Mouse (Mus musculus) forebrain, embryonic 12.5 days (tissue): ENCODE results near the gene Zbtb8os. TPM values are rescaled to one million over a fixed set of nuclear protein-coding genes. Genes with fewer than 3 reads are reported as not detected.

Source experiments
- ATAC-seq: fragments of 200-750 bp; cut with Nextera tagmentation; 2 replicates; pipeline ENCODE4 v1.8.0; 2017; ENCODE audit warnings: moderate TSS enrichment; ENCODE audit not compliant: low FRiP score
- H3K27ac ChIP-seq: fragments of 300-500 bp; sonication (generic); 2 replicates; pipeline ENCODE4 v1.5.1; 2016; ENCODE audit warnings: mild to moderate bottlenecking
- H3K27me3 ChIP-seq: fragments of 300-500 bp; sonication (generic); 2 replicates; pipeline ENCODE4 v1.6.1; 2016; ENCODE audit warnings: mild to moderate bottlenecking
- H3K36me3 ChIP-seq: fragments of 300-500 bp; sonication (generic); replicated peaks from 2 replicates; pipeline ENCODE4 v1.6.1; 2016; ENCODE audit warnings: mild to moderate bottlenecking
- H3K4me1 ChIP-seq: fragments of 300-500 bp; sonication (generic); 2 replicates; pipeline ENCODE4 v1.6.1; 2016
- H3K4me2 ChIP-seq: fragments of 300-500 bp; sonication (generic); 2 replicates; pipeline ENCODE4 v1.6.1; 2016; ENCODE audit warnings: mild to moderate bottlenecking, moderate library complexity
- H3K4me3 ChIP-seq: fragments of 300-500 bp; sonication (generic); replicated peaks from 2 replicates; pipeline ENCODE4 v1.5.1; 2016; ENCODE audit warnings: mild to moderate bottlenecking
- H3K9ac ChIP-seq: fragments of 300-500 bp; sonication (generic); 2 replicates; pipeline ENCODE4 v1.6.1; 2016; ENCODE audit warnings: mild to moderate bottlenecking
- H3K9me3 ChIP-seq: fragments of 300-500 bp; sonication (generic); 2 replicates; pipeline ENCODE4 v1.6.1; 2016
- WGBS: fragments of 180-500 bp; shearing (Covaris S2); methylation state at CpG from one replicate; pipeline ENCODE4 v1.1.7; 2016; 5-methylcytosine and 5-hydroxymethylcytosine counted together
- polyA plus RNA-seq: library from polyadenylated mRNA; unstranded; fragments of >200 nt; fragmentation: Nextera tagmentation; extraction: Ambion mirVana; gene quantifications from 2 replicates; pipeline ENCODE4 v1.2.1, GENCODE M21; 2016

Zbtb8os gene
- polyA plus RNA-seq, 1 experiment from 2014 or later = 36.2 TPM

DNA sequence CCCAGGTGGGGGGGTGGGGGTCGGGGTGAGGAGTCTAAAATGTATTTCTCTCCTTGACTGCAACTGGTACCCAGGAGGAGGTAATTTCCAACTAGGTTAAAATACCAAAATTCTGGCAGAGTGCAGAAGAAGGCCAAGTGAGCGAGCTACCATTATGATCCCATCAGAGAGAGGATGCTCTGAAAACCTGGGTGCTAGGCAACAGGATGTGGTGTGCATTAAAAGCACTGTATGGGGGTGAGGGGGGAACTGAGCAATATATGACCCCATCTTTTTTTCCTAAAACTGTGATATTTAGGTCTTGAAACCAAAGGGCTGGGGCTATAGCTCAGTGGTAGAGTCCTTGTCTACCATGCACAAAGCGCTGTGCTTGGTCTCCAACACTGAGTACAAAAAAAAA, 28.9 kb downstream of the Zbtb8os start:
- Histone ChIP-seq H3K4me3 (no peak overlapping the region), H3K9ac (no peak overlapping the region), H3K36me3 (peaks cover 12% of the 10 kb centered on the region), H3K4me1 (no peaks in the 10 kb centered on the region), H3K27me3 (no peaks in the 10 kb centered on the region), H3K9me3 (no peaks in the 10 kb centered on the region), H3K4me2 (no peak overlapping the region), H3K27ac (no peak overlapping the region)
- no peak for ATAC-seq
- WGBS = 90% methylated on average over 3 of the region's 3 CpGs

DNA sequence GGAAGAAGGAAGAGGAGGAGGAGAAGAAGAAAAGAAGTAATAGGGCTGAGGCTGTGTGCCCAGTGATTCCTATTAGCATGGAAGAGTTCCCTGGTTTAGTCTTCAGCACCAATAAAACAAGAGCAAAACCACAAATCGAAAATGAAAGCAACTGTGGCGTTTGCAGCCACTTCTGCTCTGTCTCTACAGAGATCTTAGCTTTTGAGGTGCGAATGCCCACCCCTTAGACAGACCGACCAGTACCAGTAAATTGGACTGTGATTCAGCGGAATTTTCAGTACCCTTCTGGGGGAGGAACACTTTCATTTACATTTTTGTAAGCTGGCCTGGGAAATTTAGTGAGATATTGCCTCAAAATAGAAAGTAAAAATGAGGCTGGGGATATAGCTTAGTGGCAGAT, 29.7 kb downstream of the Zbtb8os start:
- Histone ChIP-seq H3K4me1 (no peaks in the 10 kb centered on the region), H3K9me3 (no peaks in the 10 kb centered on the region), H3K36me3 (peaks cover 4% of the 10 kb centered on the region; the same call in 1 of the 2 replicates), H3K4me3 (no peak overlapping the region), H3K9ac (no peak overlapping the region), H3K27me3 (no peaks in the 10 kb centered on the region), H3K4me2 (no peak overlapping the region), H3K27ac (no peak overlapping the region)
- ATAC-seq = no peak
- 94% methylated on average over 5 of the region's 5 CpGs for WGBS

DNA sequence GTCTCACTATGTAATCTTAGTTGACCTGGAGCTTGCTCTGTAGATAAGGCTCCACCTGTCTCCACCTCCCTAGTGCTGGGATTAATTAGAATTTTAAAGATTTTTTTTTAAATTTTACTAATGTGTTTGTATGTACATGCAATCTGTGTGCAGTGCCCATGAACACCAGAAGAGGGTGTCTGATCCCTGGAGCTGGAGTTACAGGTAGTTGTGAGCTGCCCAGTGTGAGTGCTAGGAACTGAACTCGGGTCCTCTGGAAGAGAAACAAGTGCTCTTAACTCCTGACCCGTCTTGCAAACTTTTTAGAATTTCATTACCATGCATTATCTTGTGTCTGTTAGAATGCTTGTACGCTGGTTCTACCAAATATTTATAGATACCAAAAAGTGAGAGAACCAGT, 35.9 kb downstream of the Zbtb8os start:
- Histone ChIP-seq H3K27ac (no peak overlapping the region), H3K36me3 (no peaks in the 10 kb centered on the region; the same call in 1 of the 2 replicates), H3K9ac (no peak overlapping the region), H3K9me3 (no peaks in the 10 kb centered on the region), H3K27me3 (peaks cover 17% of the 10 kb centered on the region), H3K4me2 (no peak overlapping the region), H3K4me1 (peaks cover 14% of the 10 kb centered on the region), H3K4me3 (no peak overlapping the region)
- ATAC-seq = no peak
- WGBS = 92% methylated on average over 3 of the region's 3 CpGs

DNA sequence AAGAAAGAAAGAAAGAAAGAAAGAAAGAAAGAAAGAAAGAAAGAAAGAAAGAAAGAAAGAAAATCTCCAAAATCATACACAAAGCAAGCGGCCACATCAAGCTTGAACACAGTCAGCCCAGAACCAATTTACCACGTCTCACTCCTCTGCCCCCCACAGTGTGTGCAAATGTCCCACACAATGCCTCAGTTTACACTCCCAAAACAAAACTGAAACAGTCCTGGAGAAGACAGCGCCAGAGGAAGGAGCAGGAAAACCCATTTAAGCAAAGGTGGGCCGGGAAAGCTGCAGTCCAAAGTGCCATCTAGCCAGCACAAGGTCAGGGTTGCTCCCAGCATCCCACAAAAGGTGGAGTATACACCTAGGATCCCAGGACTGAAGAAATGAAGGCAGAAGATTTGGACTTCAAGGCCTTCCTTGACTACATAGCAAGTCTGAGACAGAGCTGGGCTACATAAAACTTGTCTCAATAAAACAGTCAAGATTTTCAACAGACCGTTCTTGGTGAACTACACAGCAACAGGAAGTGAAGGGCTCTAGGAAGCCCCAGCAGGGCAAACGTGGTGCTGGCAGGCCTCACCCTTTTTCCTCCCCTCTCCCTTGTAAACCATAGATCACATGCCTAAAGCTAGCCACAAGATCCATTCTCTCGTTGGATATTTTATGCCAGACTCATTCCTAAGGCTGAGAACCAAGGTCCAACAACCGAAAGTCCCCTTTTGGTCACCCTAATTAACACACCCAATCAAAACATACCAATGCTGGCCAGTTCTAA, 37.9 kb downstream of the Zbtb8os start:
- Histone ChIP-seq H3K4me1 (peaks cover 20% of the 10 kb centered on the region), H3K9ac (no peak overlapping the region), H3K4me3 (no peak overlapping the region), H3K9me3 (no peaks in the 10 kb centered on the region), H3K27me3 (peaks cover 17% of the 10 kb centered on the region), H3K36me3 (no peaks in the 10 kb centered on the region), H3K4me2 (no peak overlapping the region), H3K27ac (no peak overlapping the region)
- WGBS = 45% methylated on average over 8 of the region's 8 CpGs
- ATAC-seq = no peak

- Histone ChIP-seq H3K4me2 (no peak overlapping the region), H3K27ac (no peak overlapping the region), H3K4me1 (peaks cover 20% of the 10 kb centered on the region), H3K27me3 (peaks cover 23% of the 10 kb centered on the region), H3K36me3 (no peaks in the 10 kb centered on the region), H3K4me3 (no peak overlapping the region), H3K9me3 (no peaks in the 10 kb centered on the region), H3K9ac (no peak overlapping the region)
- no peak for ATAC-seq
- WGBS = 37% methylated on average over 11 of the region's 11 CpGs
Observed at GRCm38 (mm10) chr4:129374219-129374755, 38.8 kb downstream of the Zbtb8os start.

- peaks cover 20% of the 10 kb centered on the region for H3K4me1 ChIP-seq
- peaks cover 29% of the 10 kb centered on the region for H3K27me3 ChIP-seq
- H3K4me2 ChIP-seq = 0 out of 2 replicates have a peak overlapping the region, but pooled peaks have one; percentile 15
- ATAC-seq = no peak
- no peak overlapping the region for H3K9ac ChIP-seq
- no peak overlapping the region for H3K4me3 ChIP-seq
- 9% methylated on average over 6 of the region's 6 CpGs for WGBS
- H3K27ac ChIP-seq = no peak overlapping the region
- H3K36me3 ChIP-seq = no peaks in the 10 kb centered on the region
- H3K9me3 ChIP-seq = no peaks in the 10 kb centered on the region
Observed at GRCm38 (mm10) chr4:129375000-129375399, 39.5 kb downstream of the Zbtb8os start.

- Histone ChIP-seq H3K36me3 (no peaks in the 10 kb centered on the region), H3K4me2 (0 out of 2 replicates have a peak overlapping the region, but pooled peaks have one; percentile 68), H3K27me3 (peaks cover 34% of the 10 kb centered on the region), H3K9ac (no peak overlapping the region), H3K4me3 (no peak overlapping the region), H3K9me3 (no peaks in the 10 kb centered on the region), H3K4me1 (peaks cover 20% of the 10 kb centered on the region), H3K27ac (no peak overlapping the region)
- WGBS = 76% methylated on average over 5 of the region's 5 CpGs
- ATAC-seq = no peak
Observed at GRCm38 (mm10) chr4:129375821-129376220, 40.3 kb downstream of the Zbtb8os start.

DNA sequence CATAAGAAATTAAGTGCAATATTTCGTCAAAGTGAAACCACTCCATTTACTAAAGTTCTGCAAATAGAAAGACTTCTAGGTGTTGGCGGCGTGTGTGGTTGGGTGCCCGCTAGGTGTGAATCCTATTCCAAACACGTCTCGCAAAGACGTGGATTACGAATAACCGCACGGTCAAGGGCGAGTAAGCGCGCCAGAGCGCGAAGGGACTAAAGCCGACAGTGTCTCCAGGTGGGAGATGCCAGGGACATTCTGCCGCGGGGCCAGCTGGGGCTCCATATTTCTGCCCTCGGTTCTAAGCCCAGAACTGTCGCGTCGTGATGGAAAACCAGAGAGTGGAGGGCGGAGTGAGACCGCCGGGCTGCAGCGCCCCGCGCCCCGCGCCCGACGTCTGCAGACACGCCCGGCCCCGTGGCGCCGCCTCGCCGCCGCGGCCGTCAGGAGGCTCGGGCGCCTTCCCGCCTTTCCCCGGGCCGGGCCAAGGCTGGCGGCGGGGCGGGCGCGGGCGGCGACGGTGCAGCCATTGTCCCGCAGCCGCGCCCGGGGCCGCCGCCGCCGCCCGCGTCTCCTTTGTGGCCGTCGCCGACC, 41.6 kb downstream of the Zbtb8os start:
- H3K9me3 ChIP-seq = no peaks in the 10 kb centered on the region
- H3K4me3 ChIP-seq = peak overlapping the region; percentile 84
- H3K4me2 ChIP-seq = peak overlapping the region; percentile 68
- peak overlapping the region; percentile 80 for H3K27ac ChIP-seq
- WGBS = under 1% methylated on average over 34 of the region's 68 CpGs
- H3K27me3 ChIP-seq = peaks cover 34% of the 10 kb centered on the region
- H3K9ac ChIP-seq = peak overlapping the region; percentile 88
- ATAC-seq = peak; percentile 77
- H3K36me3 ChIP-seq = no peaks in the 10 kb centered on the region
- H3K4me1 ChIP-seq = peaks cover 20% of the 10 kb centered on the region

- Histone ChIP-seq H3K27ac (peak within 1 kb of the TSS; percentile 80), H3K4me3 (peak within 1 kb of the TSS; percentile 84), H3K9ac (peak within 1 kb of the TSS; percentile 88), H3K36me3 (no peaks in the 10 kb centered on the region), H3K4me2 (peak within 1 kb of the TSS; percentile 68), H3K4me1 (peaks cover 20% of the 10 kb centered on the region), H3K27me3 (peaks cover 34% of the 10 kb centered on the region), H3K9me3 (no peaks in the 10 kb centered on the region)
- peak; percentile 77 for ATAC-seq
- WGBS = 1% methylated on average over 65 of the region's 65 CpGs
Observed at GRCm38 (mm10) chr4:129377601-129378390, 42.3 kb downstream of the Zbtb8os start, which contains the start of gene Zbtb8a. Gene Zbtb8a (minus strand): TSS chr4:129378116.

DNA sequence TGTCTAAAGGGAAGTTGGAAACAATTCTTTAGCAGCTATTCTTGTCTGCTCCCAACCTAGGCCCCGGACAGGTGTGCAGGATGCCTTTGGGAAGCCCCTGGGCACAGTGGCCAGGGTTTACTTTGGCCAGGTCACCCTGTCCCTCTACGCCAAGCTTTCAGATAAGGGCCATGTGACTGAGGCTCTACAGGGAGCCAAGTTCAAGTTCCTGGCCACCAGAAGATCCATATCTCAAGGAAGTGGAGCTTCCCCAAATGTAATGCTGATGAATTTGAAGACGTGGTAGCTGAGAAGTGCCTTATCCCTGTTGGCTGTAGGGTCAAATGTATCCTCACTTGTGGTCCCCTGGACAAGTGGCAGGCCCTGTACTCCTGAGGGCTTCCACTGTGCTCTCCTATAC, 44.3 kb downstream of the Zbtb8os start:
- Histone ChIP-seq H3K4me1 (peaks cover 13% of the 10 kb centered on the region), H3K36me3 (no peaks in the 10 kb centered on the region), H3K27ac (no peak overlapping the region), H3K9me3 (no peaks in the 10 kb centered on the region), H3K9ac (no peak overlapping the region), H3K4me2 (no peak overlapping the region), H3K27me3 (peaks cover 31% of the 10 kb centered on the region), H3K4me3 (no peak overlapping the region)
- WGBS = 81% methylated on average over 3 of the region's 3 CpGs
- no peak for ATAC-seq

DNA sequence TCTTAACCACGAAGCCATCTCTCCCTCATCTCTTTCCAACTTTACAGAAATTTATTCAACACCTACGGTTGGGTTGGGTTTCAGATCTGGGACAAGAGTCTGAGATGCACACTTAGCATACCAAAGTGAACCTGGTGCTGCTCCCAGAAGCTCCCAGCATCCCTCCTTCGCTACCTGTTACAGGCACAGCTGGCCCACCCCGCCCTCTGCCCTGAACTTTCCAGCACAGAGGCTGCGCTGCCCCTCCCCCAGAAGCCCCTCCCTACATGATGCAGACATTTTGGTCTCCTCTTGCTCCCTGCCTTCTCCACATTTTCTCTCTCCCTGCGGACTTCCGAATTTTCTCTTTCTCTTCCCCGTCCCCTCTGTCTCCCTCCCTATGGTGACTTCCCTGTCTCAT, 45.7 kb downstream of the Zbtb8os start:
- H3K27me3 ChIP-seq = peaks cover 22% of the 10 kb centered on the region
- no peaks in the 10 kb centered on the region for H3K36me3 ChIP-seq
- ATAC-seq = no peak
- WGBS = 80% methylated on average over 8 of the region's 8 CpGs
- H3K27ac ChIP-seq = no peak overlapping the region
- no peak overlapping the region for H3K4me3 ChIP-seq
- H3K9me3 ChIP-seq = no peaks in the 10 kb centered on the region
- H3K4me1 ChIP-seq = peaks cover 5% of the 10 kb centered on the region
- no peak overlapping the region for H3K9ac ChIP-seq
- H3K4me2 ChIP-seq = no peak overlapping the region

DNA sequence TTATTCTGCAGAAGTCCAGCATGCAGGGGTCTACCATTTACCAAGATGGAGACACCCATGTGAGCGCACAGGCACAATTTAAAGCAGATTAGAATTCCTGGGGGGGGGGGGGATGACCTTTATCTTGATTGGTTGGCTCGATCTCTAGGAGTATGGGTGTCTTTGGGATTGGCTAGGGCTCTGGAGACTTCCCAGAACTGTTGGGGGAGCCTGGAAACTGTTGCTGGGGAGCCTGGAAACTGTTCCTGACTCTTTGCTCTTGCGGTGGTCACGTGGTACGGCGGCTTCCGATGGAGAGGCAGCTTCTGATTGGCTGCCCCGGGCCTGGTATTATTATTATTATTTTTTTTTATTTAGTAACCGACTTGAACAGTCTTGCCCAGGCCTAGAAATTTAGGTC, 46.5 kb downstream of the Zbtb8os start:
- no peak overlapping the region for H3K27ac ChIP-seq
- no peak overlapping the region for H3K9ac ChIP-seq
- 86% methylated on average over 9 of the region's 9 CpGs for WGBS
- H3K4me3 ChIP-seq = no peak overlapping the region
- ATAC-seq = no peak
- peaks cover 20% of the 10 kb centered on the region for H3K27me3 ChIP-seq
- no peaks in the 10 kb centered on the region for H3K36me3 ChIP-seq
- no peak overlapping the region for H3K4me2 ChIP-seq
- no peaks in the 10 kb centered on the region for H3K9me3 ChIP-seq
- no peaks in the 10 kb centered on the region; the same call in 1 of the 2 replicates for H3K4me1 ChIP-seq
